Mouse (Mus musculus): ENCODE results near the gene Rnf130. TPM values are rescaled to one million over a fixed set of nuclear protein-coding genes. Genes with fewer than 3 reads are reported as not detected.
"Not testable (repeated sequence)": the region's sequence is repeated elsewhere in the genome, so short reads cannot be mapped to it uniquely, and the experiment has no call there.

The Rnf130 gene
- polyA plus RNA-seq, 1 experiment from 2014 or later, result 101 TPM

DNA sequence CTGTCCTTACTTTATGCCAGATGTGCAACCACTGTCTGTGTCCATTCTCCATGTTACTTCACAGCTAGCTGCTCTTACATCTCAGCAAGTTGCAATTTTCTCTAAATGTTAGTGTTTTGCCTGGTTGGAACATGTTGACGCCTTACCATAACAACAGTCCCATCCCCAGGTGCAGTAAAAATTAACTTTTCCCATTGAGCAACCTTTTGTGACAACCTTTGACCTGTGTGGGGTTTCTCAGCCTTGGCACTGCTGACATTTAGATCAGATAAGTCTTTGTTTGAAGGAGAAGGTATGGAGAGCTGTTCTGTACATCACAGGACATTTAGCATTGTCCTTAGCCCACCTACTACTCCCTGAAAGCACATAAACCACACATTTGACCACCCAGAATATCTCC lies 64.7 kb downstream of the Rnf130 start:
- H3K4me1 ChIP-seq (replicated peaks), result no peaks in the 10 kb centered on the region
- 77% methylated on average over 1 of the region's 1 CpGs for WGBS
- peaks cover 82% of the 10 kb centered on the region for H3K36me3 ChIP-seq
- H3K27me3 ChIP-seq, result no peaks in the 10 kb centered on the region
- no peak for ATAC-seq (ENCODE audit: insufficient number of reproducible peaks, insufficient read depth, low FRiP score, low TSS enrichment, low read depth)
- H3K4me3 ChIP-seq (replicated peaks), result no peak overlapping the region
- no peaks in the 10 kb centered on the region for H3K9me3 ChIP-seq
- H3K4me2 ChIP-seq, result no peak overlapping the region
- H3K27ac ChIP-seq, result no peak overlapping the region
- no peak overlapping the region for H3K9ac ChIP-seq (replicated peaks)

DNA sequence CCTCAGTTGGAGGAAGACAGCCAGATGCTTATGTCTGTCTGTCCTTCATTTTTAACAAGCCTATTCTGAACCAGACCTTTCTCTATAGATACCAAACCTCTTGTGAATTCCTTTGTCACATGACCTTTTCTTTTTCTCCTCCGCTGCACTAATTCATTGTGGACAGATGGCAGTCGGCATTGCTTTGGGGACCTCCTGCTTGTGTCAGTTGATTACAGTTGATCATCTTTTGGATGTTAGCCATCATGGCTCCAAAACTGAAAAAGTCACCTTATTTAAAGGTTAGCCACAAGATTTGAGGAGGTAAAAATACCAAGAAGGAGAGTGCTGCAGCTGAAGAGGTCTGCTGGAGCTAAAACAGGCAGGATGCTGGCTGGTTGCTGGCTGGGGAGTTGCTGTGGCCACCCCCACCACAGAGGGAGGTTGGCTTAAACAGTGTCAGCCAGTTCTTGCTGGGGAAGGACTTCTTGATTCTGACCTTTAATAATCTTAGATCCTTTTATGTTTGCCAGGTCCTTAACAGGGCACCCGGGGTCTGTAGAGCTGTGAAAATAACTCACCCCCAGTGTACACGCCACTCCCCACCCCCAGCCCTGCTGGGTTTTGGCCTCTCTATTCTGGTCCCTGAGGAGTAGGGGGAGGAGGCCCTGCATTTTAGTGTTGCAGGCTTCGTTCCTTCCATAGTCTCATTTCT lies 66.0 kb downstream of the Rnf130 start:
- peaks cover 89% of the 10 kb centered on the region for H3K36me3 ChIP-seq

DNA sequence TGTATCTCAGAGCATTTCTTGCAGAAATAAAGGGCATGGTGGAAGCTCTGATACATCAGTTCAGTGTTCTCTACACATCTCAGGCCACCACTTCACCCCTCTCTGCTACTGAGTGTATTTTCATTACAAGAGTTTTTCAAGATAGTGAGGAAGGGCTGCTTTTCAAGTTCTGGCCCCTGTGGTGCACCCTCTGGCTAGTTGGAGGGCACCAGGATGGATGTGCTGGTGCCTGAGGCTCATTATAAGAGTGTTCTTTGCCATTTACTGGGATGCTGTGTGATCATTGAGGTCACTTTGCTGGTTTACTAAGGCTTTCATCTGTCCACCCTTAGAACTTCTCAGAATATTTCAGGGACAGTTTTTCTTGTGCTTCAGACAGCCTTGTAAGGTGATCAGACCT lies 66.5 kb downstream of the Rnf130 start:
- no peaks in the 10 kb centered on the region for H3K27me3 ChIP-seq
- H3K4me3 ChIP-seq (replicated peaks), result no peak overlapping the region
- H3K36me3 ChIP-seq, result peaks cover 88% of the 10 kb centered on the region
- H3K4me2 ChIP-seq, result no peak overlapping the region
- no peaks in the 10 kb centered on the region for H3K4me1 ChIP-seq (replicated peaks)
- no peak overlapping the region for H3K27ac ChIP-seq
- H3K9ac ChIP-seq (replicated peaks), result no peak overlapping the region
- no peak for ATAC-seq (ENCODE audit: insufficient number of reproducible peaks, insufficient read depth, low FRiP score, low TSS enrichment, low read depth)
- no peaks in the 10 kb centered on the region for H3K9me3 ChIP-seq

More for the DNA sequence above, 66.0 kb downstream of the Rnf130 start:
- no peaks in the 10 kb centered on the region for H3K4me1 ChIP-seq (replicated peaks)
- WGBS, result 76% methylated on average over 5 of the region's 5 CpGs
- H3K27ac ChIP-seq, result no peak overlapping the region
- H3K4me2 ChIP-seq, result no peak overlapping the region
- no peaks in the 10 kb centered on the region for H3K27me3 ChIP-seq
- H3K4me3 ChIP-seq (replicated peaks), result no peak overlapping the region
- H3K9ac ChIP-seq (replicated peaks), result no peak overlapping the region
- no peak for ATAC-seq (ENCODE audit: insufficient number of reproducible peaks, insufficient read depth, low FRiP score, low TSS enrichment, low read depth)
- no peaks in the 10 kb centered on the region for H3K9me3 ChIP-seq

DNA sequence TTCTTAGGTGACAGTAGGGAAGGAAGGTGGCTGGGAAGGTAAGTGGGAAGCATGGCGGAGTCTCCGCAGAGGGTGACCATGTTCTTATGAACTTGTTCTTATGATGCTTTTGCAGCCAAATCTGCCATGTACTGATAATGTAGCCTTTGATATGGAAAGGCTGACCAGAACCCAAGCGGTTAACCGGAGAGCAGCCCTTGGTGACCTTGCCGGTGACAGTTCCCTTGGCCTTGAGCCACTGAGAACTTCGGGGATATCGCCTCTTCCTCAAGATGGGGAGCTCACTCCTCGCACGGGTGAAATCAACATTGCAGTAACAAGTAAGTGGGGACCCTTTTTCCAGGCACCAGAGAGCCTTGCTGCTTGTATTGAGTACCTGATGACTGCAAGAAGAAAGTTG lies 70.5 kb downstream of the Rnf130 start:
- H3K36me3 ChIP-seq, result peaks cover 80% of the 10 kb centered on the region
- no peaks in the 10 kb centered on the region for H3K9me3 ChIP-seq
- H3K27ac ChIP-seq, result no peak overlapping the region
- H3K4me2 ChIP-seq, result no peak overlapping the region
- no peak overlapping the region for H3K4me3 ChIP-seq (replicated peaks)
- 94% methylated on average over 9 of the region's 9 CpGs for WGBS
- no peak for ATAC-seq (ENCODE audit: insufficient number of reproducible peaks, insufficient read depth, low FRiP score, low TSS enrichment, low read depth)
- H3K9ac ChIP-seq (replicated peaks), result no peak overlapping the region
- H3K4me1 ChIP-seq (replicated peaks), result no peaks in the 10 kb centered on the region
- no peaks in the 10 kb centered on the region for H3K27me3 ChIP-seq

DNA sequence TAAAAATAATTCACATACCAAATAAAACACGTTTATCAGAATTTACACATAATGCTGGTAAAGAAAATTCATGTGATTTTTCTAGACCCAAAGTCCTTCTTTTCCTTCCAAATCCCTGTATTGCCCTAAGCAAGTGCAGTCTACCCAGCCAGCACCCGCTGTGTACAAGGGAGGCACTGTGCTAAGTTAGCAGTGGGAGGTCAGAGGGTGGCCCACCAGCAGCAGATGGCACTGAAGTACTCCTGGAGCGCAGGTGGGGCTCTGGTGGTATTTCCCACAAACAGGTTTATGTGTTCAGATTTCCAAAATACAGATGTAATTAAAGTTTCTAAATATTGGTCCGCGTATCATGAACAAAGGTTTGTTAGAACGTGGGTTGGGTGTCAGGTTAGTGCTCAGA lies 71.9 kb downstream of the Rnf130 start:
- H3K36me3 ChIP-seq, result peaks cover 76% of the 10 kb centered on the region
- H3K4me3 ChIP-seq (replicated peaks), result no peak overlapping the region
- H3K27ac ChIP-seq, result no peak overlapping the region
- H3K9ac ChIP-seq (replicated peaks), result no peak overlapping the region
- H3K27me3 ChIP-seq, result no peaks in the 10 kb centered on the region
- H3K9me3 ChIP-seq, result no peaks in the 10 kb centered on the region
- WGBS, result 87% methylated on average over 6 of the region's 6 CpGs
- no peak for ATAC-seq (ENCODE audit: insufficient number of reproducible peaks, insufficient read depth, low FRiP score, low TSS enrichment, low read depth)
- H3K4me2 ChIP-seq, result no peak overlapping the region
- H3K4me1 ChIP-seq (replicated peaks), result no peaks in the 10 kb centered on the region

DNA sequence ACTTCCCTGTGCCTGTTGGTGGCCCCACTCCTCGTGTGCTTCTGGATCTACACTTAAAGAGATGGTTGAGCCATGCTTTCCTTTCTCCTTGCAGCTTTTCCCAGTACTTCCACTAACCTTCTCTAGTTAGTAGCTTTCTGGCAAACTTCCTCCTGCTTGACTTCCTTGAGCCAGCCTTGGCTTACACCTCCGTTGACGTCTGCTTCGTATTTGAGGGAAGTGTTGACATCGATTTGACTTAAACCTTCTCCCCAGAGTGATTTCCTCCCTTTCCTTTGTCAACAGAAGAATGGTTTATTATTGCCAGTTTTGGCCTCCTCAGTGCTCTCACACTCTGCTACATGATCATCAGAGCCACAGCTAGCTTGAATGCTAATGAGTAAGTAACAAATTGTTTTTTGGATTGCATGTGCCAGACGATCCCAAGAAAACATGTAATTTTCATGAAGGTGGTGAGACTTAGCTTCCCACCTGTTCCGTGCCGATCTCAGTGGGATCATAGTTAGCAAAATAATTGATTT lies 73.9 kb downstream of the Rnf130 start:
- no peak overlapping the region for H3K4me2 ChIP-seq
- H3K4me1 ChIP-seq (replicated peaks), result no peaks in the 10 kb centered on the region
- H3K9me3 ChIP-seq, result no peaks in the 10 kb centered on the region
- H3K27me3 ChIP-seq, result no peaks in the 10 kb centered on the region
- peaks cover 68% of the 10 kb centered on the region for H3K36me3 ChIP-seq
- H3K4me3 ChIP-seq (replicated peaks), result no peak overlapping the region
- ATAC-seq (ENCODE audit: insufficient number of reproducible peaks, insufficient read depth, low FRiP score, low TSS enrichment, low read depth), result no peak
- H3K27ac ChIP-seq, result no peak overlapping the region
- WGBS, result 88% methylated on average over 8 of the region's 8 CpGs
- H3K9ac ChIP-seq (replicated peaks), result no peak overlapping the region

DNA sequence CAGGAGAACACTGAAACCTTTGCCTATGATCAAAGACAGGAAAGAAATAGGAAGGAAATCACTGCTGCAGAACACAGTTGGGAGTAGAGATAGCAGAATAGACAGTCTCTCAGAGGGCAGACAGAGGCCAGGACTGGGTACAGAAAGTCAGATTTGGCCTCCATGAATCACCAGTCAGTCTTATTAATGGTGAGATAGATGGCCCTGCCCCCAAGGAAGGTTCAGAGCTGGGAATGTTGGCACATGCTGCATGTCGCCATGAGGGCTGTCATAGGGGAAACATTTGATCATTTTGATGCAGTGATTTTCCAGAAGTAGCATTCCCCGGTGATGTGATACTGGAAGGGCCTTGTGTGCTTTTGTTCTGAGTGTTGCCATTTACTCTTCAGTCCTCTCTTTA lies 74.5 kb downstream of the Rnf130 start:
- H3K36me3 ChIP-seq, result peaks cover 70% of the 10 kb centered on the region
- H3K27me3 ChIP-seq, result no peaks in the 10 kb centered on the region
- H3K9me3 ChIP-seq, result no peaks in the 10 kb centered on the region
- WGBS, result 87% methylated on average over 2 of the region's 2 CpGs
- no peak overlapping the region for H3K4me2 ChIP-seq
- H3K4me3 ChIP-seq (replicated peaks), result no peak overlapping the region
- no peak overlapping the region for H3K9ac ChIP-seq (replicated peaks)
- ATAC-seq (ENCODE audit: insufficient number of reproducible peaks, insufficient read depth, low FRiP score, low TSS enrichment, low read depth), result no peak
- no peak overlapping the region for H3K27ac ChIP-seq
- no peaks in the 10 kb centered on the region for H3K4me1 ChIP-seq (replicated peaks)

DNA sequence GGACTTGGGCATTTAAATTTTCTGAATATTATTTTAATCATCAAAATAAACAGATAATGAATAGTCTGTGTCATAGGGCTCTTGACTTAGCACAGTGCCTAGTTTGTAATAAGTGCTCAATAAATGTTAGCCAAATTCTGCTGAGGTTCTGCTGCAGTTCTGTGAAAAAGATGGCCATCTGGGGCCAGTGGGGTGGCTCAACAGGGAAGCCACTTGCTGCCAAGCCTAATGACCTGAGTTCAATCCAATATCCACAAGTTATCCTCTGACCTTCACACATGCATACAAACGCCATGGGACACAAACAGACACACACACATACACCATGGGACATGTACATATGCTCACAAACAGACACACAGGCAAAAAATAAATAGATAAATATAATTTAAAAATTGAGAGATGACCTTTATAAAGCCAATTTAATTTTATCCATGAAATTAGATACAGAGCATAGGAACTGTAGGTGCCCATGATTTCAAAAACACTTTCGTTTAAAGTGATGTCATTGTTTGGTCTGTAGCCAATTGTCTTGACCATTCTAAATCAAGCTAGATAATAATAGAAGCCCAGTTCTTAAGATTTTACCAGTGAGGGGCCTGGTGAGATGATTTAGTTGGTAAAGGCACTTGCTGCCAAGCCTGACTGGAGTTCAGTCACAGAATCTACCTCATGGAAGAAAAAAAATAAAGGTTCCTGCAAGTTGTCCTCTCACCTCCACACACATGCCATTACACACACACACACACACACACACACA lies 75.6 kb downstream of the Rnf130 start:
- no peak overlapping the region for H3K4me3 ChIP-seq (replicated peaks)
- H3K9me3 ChIP-seq, result no peaks in the 10 kb centered on the region
- no peak overlapping the region for H3K9ac ChIP-seq (replicated peaks)
- no peak for ATAC-seq (ENCODE audit: insufficient number of reproducible peaks, insufficient read depth, low FRiP score, low TSS enrichment, low read depth)
- 95% methylated on average over 2 of the region's 2 CpGs for WGBS
- no peak overlapping the region for H3K27ac ChIP-seq
- no peak overlapping the region for H3K4me2 ChIP-seq
- H3K4me1 ChIP-seq (replicated peaks), result no peaks in the 10 kb centered on the region
- H3K27me3 ChIP-seq, result no peaks in the 10 kb centered on the region
- H3K36me3 ChIP-seq, result peaks cover 67% of the 10 kb centered on the region

DNA sequence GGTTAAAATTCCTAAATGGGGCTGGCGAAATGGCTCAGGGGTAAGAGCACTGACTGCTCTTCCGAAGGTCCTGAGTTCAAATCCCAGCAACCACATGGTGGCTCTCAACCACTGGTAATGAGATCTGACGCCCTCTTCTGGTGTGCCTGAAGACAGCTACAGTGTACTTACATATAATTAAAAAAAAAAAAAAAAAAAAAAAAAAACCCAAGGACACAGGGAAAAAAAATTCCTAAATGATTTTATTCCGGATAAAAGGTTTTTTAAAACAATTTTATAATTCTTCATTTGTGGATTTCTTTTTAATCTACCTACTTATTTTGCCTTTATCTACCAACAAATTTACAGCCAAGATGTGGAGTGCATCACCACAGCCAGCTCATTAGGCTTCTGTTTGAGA lies 76.8 kb downstream of the Rnf130 start:
- not testable (repeated sequence) for H3K4me3 ChIP-seq (replicated peaks); H3K4me2 ChIP-seq; H3K27ac ChIP-seq; H3K9me3 ChIP-seq; H3K27me3 ChIP-seq; H3K9ac ChIP-seq (replicated peaks); ATAC-seq (ENCODE audit: insufficient number of reproducible peaks, insufficient read depth, low FRiP score, low TSS enrichment, low read depth); H3K4me1 ChIP-seq (replicated peaks)
- 86% methylated on average over 4 of the region's 4 CpGs for WGBS
- peaks cover 67% of the 10 kb centered on the region for H3K36me3 ChIP-seq

DNA sequence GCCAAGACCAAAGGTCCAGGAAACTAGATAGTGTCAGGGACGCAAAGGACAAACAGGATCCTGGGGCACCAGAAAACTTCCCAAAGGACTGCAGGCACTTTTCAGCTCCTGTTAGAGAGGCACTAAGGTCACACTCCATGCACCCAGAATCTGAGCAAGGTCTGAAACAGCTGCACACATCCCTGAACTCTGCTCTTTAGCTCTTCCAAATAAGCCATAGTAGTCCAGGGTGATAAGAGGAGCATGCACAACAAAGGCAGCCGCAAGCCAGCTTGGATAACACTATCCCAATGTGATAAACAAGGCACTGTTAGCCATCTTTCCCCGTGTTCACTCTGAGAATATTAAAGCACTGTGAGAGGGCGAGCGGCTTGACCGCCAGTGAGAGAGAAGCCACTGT lies 78.9 kb downstream of the Rnf130 start:
- peaks cover 56% of the 10 kb centered on the region for H3K36me3 ChIP-seq
- H3K9me3 ChIP-seq, result no peaks in the 10 kb centered on the region
- no peaks in the 10 kb centered on the region for H3K4me1 ChIP-seq (replicated peaks)
- H3K27ac ChIP-seq, result no peak overlapping the region
- no peak overlapping the region for H3K9ac ChIP-seq (replicated peaks)
- WGBS, result 90% methylated on average over 6 of the region's 6 CpGs
- H3K4me2 ChIP-seq, result no peak overlapping the region
- no peaks in the 10 kb centered on the region for H3K27me3 ChIP-seq
- ATAC-seq (ENCODE audit: insufficient number of reproducible peaks, insufficient read depth, low FRiP score, low TSS enrichment, low read depth), result no peak
- H3K4me3 ChIP-seq (replicated peaks), result no peak overlapping the region

DNA sequence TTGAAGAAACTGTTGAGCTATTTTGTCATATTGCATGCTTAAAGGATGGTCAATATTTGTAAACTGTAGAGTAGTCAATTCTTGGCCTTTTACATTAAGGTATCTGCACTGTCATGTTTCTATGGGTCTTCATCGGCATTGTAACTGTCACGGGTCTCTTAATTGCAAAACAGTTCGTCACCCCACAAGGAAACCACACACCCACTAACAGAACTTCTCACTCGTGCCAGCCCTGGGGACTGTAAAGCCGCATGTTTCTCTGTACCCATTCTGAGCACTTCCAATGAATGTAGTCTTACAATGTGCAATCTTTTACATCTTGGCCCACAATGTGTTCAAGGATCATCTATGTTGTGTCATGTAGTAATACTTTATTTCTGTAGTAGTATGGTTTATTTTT lies 80.1 kb downstream of the Rnf130 start:
- ATAC-seq (ENCODE audit: insufficient number of reproducible peaks, insufficient read depth, low FRiP score, low TSS enrichment, low read depth), result no peak
- H3K9ac ChIP-seq (replicated peaks), result no peak overlapping the region
- 90% methylated on average over 5 of the region's 5 CpGs for WGBS
- peaks cover 44% of the 10 kb centered on the region for H3K36me3 ChIP-seq
- H3K4me3 ChIP-seq (replicated peaks), result no peak overlapping the region
- H3K4me2 ChIP-seq, result no peak overlapping the region
- no peaks in the 10 kb centered on the region for H3K9me3 ChIP-seq
- H3K4me1 ChIP-seq (replicated peaks), result no peaks in the 10 kb centered on the region
- no peaks in the 10 kb centered on the region for H3K27me3 ChIP-seq
- H3K27ac ChIP-seq, result no peak overlapping the region
